ENCODE assay signal across 8 mouse cellular contexts in genomic region chr17:87797688-87798291, GRCm38 (mm10). TPM values are rescaled to one million over a fixed set of nuclear protein-coding genes. Genes with fewer than 3 reads are reported as not detected.
DNase-seq lines count a peak whose midpoint lies in the region; ATAC-seq and TF ChIP-seq lines count a peak whose summit lies in the region.

TSS of gene Kcnk12 (minus strand) at chr17:87797994.

- peak within 1 kb of the TSS; percentile 85 for H3K4me2 ChIP-seq in embryonic facial prominence, embryonic 15.5 days (replicated peaks)
- H3K4me2 ChIP-seq in hindbrain, embryonic 15.5 days: peak within 1 kb of the TSS; percentile 98
- H3K4me2 ChIP-seq in midbrain, embryonic 12.5 days (replicated peaks): peak within 1 kb of the TSS; percentile 95
- H3K4me2 ChIP-seq in stomach, postnatal 0 days (replicated peaks; ENCODE audit: low read depth): peak within 1 kb of the TSS; percentile 54

- no peaks in the 10 kb centered on the region for H3K36me3 ChIP-seq in embryonic facial prominence, embryonic 15.5 days
- no peaks in the 10 kb centered on the region for H3K36me3 ChIP-seq in hindbrain, embryonic 15.5 days
- no peaks in the 10 kb centered on the region for H3K36me3 ChIP-seq in midbrain, embryonic 12.5 days
- H3K36me3 ChIP-seq in stomach, postnatal 0 days (ENCODE audit: control insufficient read depth, insufficient read depth, low read length): no peaks in the 10 kb centered on the region

- no peaks in the 10 kb centered on the region for H3K9me3 ChIP-seq in embryonic facial prominence, embryonic 15.5 days (replicated peaks)
- no peaks in the 10 kb centered on the region for H3K9me3 ChIP-seq in hindbrain, embryonic 15.5 days
- H3K9me3 ChIP-seq in midbrain, embryonic 12.5 days: no peaks in the 10 kb centered on the region
- no peaks in the 10 kb centered on the region for H3K9me3 ChIP-seq in stomach, postnatal 0 days (ENCODE audit: control insufficient read depth, low read length)

- peaks cover 24% of the 10 kb centered on the region for H3K4me1 ChIP-seq in embryonic facial prominence, embryonic 15.5 days
- peaks cover 31% of the 10 kb centered on the region for H3K4me1 ChIP-seq in hindbrain, embryonic 15.5 days (replicated peaks)
- peaks cover 25% of the 10 kb centered on the region for H3K4me1 ChIP-seq in midbrain, embryonic 12.5 days
- 0 out of 2 replicates have a peak, but pooled peaks cover 5% of the 10 kb centered on the region for H3K4me1 ChIP-seq in stomach, postnatal 0 days (replicated peaks; ENCODE audit: control insufficient read depth, insufficient read depth)

- no peak for TF ChIP-seq EP300 in stomach, postnatal 0 days (optimal IDR thresholded peaks at IDR 0.05)

- TF ChIP-seq CTCF in stomach, postnatal 0 days (IDR thresholded peaks at IDR 0.05; ENCODE audit: low read depth): peak; percentile 29

- no peak within 1 kb of the TSS for H3K9ac ChIP-seq in embryonic facial prominence, embryonic 15.5 days
- peak within 1 kb of the TSS; percentile 40 for H3K9ac ChIP-seq in hindbrain, embryonic 15.5 days
- peak within 1 kb of the TSS; percentile 40 for H3K9ac ChIP-seq in midbrain, embryonic 12.5 days (replicated peaks)
- H3K9ac ChIP-seq in stomach, postnatal 0 days (ENCODE audit: low read length): no peak within 1 kb of the TSS

- H3K27me3 ChIP-seq in embryonic facial prominence, embryonic 15.5 days: peaks cover 74% of the 10 kb centered on the region
- peaks cover 58% of the 10 kb centered on the region for H3K27me3 ChIP-seq in hindbrain, embryonic 15.5 days
- H3K27me3 ChIP-seq in midbrain, embryonic 12.5 days: peaks cover 77% of the 10 kb centered on the region
- peaks cover 34% of the 10 kb centered on the region; the same call in 1 of the 2 replicates for H3K27me3 ChIP-seq in stomach, postnatal 0 days (ENCODE audit: control insufficient read depth, insufficient read depth, low read length)

- H3K4me3 ChIP-seq in embryonic facial prominence, embryonic 15.5 days (replicated peaks): peak within 1 kb of the TSS; percentile 43
- peak within 1 kb of the TSS; percentile 50 for H3K4me3 ChIP-seq in hindbrain, embryonic 15.5 days
- H3K4me3 ChIP-seq in midbrain, embryonic 12.5 days: peak within 1 kb of the TSS; percentile 53
- peak within 1 kb of the TSS; percentile 38 for H3K4me3 ChIP-seq in stomach, postnatal 0 days (ENCODE audit: low read depth, low read length)

- H3K27ac ChIP-seq in embryonic facial prominence, embryonic 15.5 days (replicated peaks): no peak within 1 kb of the TSS
- H3K27ac ChIP-seq in hindbrain, embryonic 15.5 days (replicated peaks): no peak within 1 kb of the TSS
- H3K27ac ChIP-seq in midbrain, embryonic 12.5 days (replicated peaks): no peak within 1 kb of the TSS
- no peak within 1 kb of the TSS for H3K27ac ChIP-seq in stomach, postnatal 0 days (replicated peaks)

- peak; percentile 55 for ATAC-seq in embryonic facial prominence, embryonic 15.5 days (ENCODE audit: insufficient number of reproducible peaks, low FRiP score, low TSS enrichment, low read depth)
- ATAC-seq in hindbrain, embryonic 15.5 days (ENCODE audit: low FRiP score, low read depth): peak; percentile 64; the same call in 1 of the 2 replicates
- ATAC-seq in midbrain, embryonic 12.5 days (ENCODE audit: low FRiP score, low read depth): peak; percentile 69
- no peak for ATAC-seq in stomach, postnatal 0 days (ENCODE audit: low FRiP score, low TSS enrichment)

- peak; percentile 71 for DNase-seq in Muller cell, postnatal 12 days (ENCODE audit: inconsistent ontology term)
- DNase-seq in adrenal gland, postnatal 4 days (ENCODE audit: low spot score in 2 of 2): peak; percentile 20 to 22
- peak; percentile 72 to 87 for DNase-seq in left cerebral cortex, adult 18-20 months (ENCODE audit: low spot score in 2 of 2)
- DNase-seq in stomach, postnatal 0 days (ENCODE audit: low spot score): peak; percentile 45
- DNase-seq in natural killer cell, adult 2 months (ENCODE audit: low spot score in 2 of 2): no peak

- WGBS in embryonic facial prominence, embryonic 15.5 days: under 1% methylated on average over 43 of the region's 46 CpGs
- under 1% methylated on average over 43 of the region's 46 CpGs for WGBS in hindbrain, embryonic 15.5 days
- under 1% methylated on average over 46 of the region's 46 CpGs for WGBS in midbrain, embryonic 12.5 days
- under 1% methylated on average over 45 of the region's 46 CpGs for WGBS in stomach, postnatal 0 days

RNA-seq across cellular contexts. Expression of gene Kcnk12, which starts in this region (rescaled TPM):
- total RNA-seq in adrenal gland, postnatal 4 days (2021): under 1 TPM; 0.20 to 0.64 TPM
- 0.29 and 0.30 TPM in 2 replicates for polyA plus RNA-seq in embryonic facial prominence, embryonic 15.5 days (2015; fragmentation: Nextera tagmentation; extraction: Ambion mirVana)
- 0.77 and 1.2 TPM in 2 replicates for polyA plus RNA-seq in hindbrain, embryonic 15.5 days (2015; fragmentation: Nextera tagmentation; extraction: Ambion mirVana)
- 10 to 100 TPM; 30.1 to 33.8 TPM for total RNA-seq in left cerebral cortex, adult 18-20 months (2021)
- 0.26 and 0.32 TPM in 2 replicates for polyA plus RNA-seq in midbrain, embryonic 12.5 days (2016; fragmentation: Nextera tagmentation; extraction: Ambion mirVana)
- 0.10 and 0.15 TPM in 2 replicates for polyA plus RNA-seq in stomach, postnatal 0 days (2015; fragmentation: Nextera tagmentation; extraction: Ambion mirVana)

Comparison
In these comparisons a context has a peak if more than half of its experiments do, and no peak if none do; other contexts are left out.
1. RNA of gene Kcnk12 (total RNA-seq): 30.1 to 33.8 TPM in left cerebral cortex, adult 18-20 months; 0.20 to 0.64 TPM in adrenal gland, postnatal 4 days; every median in the first group is over 10 times any median in the second.
2. Peak in DNase-seq in adrenal gland, postnatal 4 days; RNA of the gene not detected or under 1 TPM.
3. Peak in ATAC-seq, H3K4me3 ChIP-seq and H3K4me2 ChIP-seq in embryonic facial prominence, embryonic 15.5 days; RNA of the gene not detected or under 1 TPM.
4. Peak in ATAC-seq, H3K4me3 ChIP-seq, H3K9ac ChIP-seq and H3K4me2 ChIP-seq in midbrain, embryonic 12.5 days; RNA of the gene not detected or under 1 TPM.
5. Peak in DNase-seq, H3K4me3 ChIP-seq and H3K4me2 ChIP-seq in stomach, postnatal 0 days; RNA of the gene not detected or under 1 TPM.
6. DNase-seq: peak in Muller cell, postnatal 12 days (single experiment) and left cerebral cortex, adult 18-20 months (2 of 2); none in natural killer cell, adult 2 months (0 of 2).
7. Peak in every context shown above with its lines, with median percentiles within 50 percentile points of each other: H3K4me2 ChIP-seq and H3K4me3 ChIP-seq.